Mouse (Mus musculus) heart, postnatal 25 days (tissue): ENCODE results near the gene Sash3. TPM values are rescaled to one million over a fixed set of nuclear protein-coding genes. Genes with fewer than 3 reads are reported as not detected.

Experiments used
- DNase-seq: peaks from one replicate; pipeline ENCODE4 v3.0.0; 2022; ENCODE audit warnings: low spot score
- intact Hi-C: fragments of 180-260 bp; cut with DNase I; formaldehyde crosslinking; loops from one replicate; pipeline ENCODE4 v1.15.1; 2025
- total RNA-seq, 2 experiments: library from RNA; stranded (reverse); gene quantifications; 2 replicates each; pipeline ENCODE4 v1.2.3; 2021

Gene Sash3
- total RNA-seq, 2 experiments from 2014 or later: 0.84 to 1.2 TPM

DNA sequence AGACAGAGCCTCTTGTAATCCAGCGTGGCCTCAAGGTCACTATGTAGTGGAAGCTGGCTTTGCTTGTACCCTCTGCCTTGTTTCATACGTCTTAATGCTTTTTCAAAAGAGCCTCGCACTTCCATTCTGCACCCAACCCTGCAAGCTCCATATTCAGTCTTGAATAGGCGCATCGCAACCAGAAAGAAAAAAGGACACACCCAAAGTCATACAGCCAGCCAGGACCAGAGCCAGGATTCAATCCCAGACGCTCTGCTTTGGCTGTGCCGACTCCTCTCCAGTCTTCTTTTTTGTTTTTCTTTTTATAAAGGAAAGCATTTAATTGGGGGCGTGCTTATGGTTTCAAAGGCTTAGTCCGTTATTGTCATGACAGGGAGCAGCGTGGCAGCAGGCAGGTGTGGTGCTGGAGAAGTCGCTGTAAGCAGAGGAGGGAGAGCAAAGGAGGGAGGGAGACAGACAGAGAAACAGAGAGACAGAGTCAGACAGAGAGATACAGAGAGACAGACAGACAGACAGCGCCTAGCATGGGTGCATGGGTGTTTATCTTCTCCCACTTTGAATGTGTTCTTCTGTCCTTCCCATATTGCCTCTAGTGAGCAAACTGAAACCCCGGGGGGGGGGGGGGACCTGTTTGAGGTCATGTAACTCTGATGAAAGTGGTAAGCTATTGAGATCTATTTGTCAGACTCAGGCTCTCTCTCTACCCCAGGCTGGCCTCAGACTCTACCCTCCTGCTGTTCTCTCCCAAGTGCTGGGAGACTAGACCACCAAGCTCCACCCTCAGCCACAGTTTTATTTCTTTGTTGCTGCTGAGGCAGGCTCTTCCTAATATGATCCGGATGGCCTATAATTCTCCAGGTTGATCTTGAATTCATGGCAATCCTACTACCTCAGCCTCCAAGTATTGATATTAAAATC lies 6.6 kb upstream of the Sash3 start:
- intact Hi-C loops: no loop called here
- no peak for DNase-seq

DNA sequence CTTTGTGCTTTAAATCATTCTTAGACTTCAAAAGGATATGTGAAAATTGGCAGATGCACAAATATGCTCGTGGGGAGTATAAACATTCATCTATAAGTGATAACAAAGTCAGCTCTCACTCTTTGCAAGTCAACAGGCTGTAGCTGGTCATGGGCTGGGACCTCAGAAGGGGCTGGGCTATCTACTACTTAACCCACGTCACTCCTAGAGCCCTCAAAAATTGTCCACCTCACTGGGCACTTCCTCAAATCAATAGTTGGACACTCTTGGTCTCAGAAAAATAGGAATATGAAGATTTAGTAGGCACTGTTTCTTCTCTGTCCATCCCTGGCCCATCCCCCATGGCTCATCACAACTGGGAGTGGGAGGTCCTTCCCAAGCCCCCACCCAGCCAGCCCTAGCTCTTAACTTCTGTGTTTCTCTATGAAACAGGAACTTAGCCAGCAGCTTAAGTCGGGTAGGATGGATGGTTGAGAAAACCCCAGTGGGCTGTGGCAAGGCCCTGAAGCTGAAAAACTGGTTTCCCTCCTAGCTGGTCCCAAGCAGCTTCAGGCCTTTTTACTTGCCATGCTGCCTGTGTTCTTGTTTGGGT lies 5.9 kb upstream of the Sash3 start:
- no peak for DNase-seq
- intact Hi-C loops: no loop called here

- no peak for DNase-seq
- intact Hi-C loops: no loop called here
Observed at GRCm38 (mm10) chrX:48141481-48141880, 4.8 kb upstream of the Sash3 start.

DNA sequence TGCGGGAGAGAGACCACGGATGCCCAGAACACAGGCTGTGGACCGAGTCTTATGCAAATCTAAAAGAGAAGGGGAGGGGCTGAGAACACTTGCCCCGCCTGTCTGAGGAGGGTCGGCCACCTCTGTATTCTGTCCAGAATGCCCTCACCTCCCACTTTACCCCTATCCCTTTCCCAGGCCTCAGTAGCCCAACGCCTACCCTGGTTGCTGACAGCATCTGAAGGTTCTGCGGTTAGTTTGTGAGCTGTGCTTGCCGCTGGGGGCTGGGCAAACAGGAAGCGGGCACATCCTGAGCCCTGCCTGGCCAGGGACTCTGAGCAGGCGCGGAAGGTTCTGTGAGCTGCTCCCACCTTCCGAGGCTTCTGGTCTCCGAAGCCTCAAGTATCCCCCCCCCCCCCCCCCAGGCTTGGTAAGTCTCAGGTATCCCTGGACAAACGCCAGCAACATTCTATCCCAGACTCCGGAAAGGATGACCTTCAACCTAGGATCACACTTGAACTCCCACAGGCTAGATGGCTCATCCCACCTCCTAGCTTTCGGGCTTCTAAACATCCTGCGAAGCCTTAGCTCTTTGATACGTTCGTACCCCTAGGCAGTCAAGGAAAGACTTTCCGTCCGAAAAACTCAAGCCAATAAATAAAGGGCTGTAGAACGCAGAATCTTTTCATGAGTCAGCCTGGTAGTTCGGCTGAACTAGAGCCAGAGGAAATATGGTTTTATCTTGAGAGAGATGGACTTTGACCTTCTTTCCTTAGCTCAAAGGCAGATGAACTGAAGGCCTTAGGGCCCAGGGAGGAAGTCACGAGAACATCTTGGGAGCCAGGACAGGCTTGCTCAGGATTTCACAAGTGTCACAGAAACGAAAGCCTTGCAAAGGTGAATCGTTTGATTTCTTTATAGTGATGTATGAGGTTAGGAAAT lies 2.6 kb upstream of the Sash3 start:
- DNase-seq: no peak
- intact Hi-C loops: no loop called here

DNA sequence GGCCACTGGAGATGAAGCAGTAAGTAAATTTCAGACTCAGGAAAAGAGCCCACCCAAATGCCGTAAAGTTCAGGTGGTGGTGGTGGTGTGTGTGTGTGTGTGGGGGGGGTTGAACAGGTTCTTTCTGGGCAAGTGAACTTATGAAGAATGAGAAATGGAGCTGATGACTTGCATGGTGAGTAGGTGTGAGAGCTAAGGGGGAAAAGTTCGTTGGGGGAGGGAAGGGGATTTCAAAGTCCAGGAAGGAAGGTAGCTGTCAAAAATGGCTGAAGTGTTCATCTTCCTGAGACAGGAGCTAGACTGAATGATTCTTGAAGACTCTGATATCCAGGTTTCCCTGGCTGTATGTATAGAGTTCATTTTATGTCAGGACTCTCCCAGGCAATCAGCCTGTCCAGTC lies 990 bp downstream of the Sash3 start:
- intact Hi-C loops: no loop called here
- DNase-seq: no peak

DNA sequence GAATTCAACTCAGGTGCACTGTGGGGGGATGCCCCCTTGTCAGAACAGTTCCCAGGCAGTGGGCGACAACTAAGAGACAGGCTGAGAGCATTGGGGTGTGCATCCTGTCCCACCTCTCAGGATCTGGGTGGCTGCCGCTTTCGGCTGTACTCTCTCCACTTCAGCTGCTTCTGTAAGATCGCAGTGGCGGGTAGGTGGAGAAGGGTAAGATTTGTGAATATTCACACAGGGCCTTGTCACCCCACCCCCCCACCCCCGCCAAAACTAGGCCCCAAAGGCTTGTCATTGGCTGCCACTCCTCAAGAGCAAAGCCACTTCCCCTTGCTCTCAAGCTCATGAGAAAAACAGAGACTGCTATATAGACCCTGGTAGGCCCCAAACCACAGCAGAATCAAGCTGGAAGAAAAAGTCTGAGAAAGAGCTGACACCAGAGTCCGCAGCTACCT lies 1.5 kb downstream of the Sash3 start:
- intact Hi-C loops: no loop called here
- no peak for DNase-seq

DNA sequence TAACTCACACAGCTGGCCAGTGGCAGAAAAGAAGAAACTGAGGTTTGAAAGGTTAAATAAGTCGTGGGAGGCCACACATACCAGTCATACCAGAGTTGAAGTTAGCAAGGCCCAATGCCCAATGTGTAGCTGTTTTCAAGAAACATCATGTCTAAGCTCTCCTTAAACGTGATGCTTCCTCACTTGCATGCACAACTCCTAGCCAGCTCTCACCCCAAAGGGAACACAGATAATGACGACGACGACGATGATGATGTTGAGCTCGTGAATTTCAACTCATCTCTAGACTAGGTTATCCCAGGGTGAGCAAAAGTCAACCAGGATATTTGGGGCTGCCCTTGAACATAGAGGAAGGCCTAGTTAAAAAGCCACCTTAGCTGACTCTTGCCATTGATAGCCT lies 5.9 kb downstream of the Sash3 start:
- intact Hi-C loops: no loop called here
- no peak for DNase-seq

GRCm38 (mm10) chrX:48153414-48153813 lies 7.2 kb downstream of the Sash3 start:
- intact Hi-C loops: no loop called here
- DNase-seq: no peak

DNA sequence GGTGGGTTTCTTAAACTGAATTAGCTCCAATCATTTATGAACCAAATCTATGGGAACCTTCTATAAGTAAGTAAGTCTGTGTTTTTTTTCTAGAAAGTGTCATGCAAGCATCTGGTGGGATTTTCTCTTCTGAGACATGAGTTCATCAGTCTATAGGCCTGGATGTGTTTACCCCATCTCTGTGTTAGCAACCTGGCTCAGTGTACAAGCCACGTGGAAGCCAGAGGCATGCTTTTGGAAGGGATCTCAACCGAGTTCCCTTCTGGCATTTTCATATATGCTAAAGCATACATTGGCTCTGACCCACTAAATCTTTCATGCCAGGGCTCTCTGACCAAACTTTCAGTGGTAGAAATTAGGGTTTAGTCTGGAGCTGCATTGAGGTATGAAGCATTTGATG lies 7.7 kb downstream of the Sash3 start:
- intact Hi-C loops: no loop called here

DNA sequence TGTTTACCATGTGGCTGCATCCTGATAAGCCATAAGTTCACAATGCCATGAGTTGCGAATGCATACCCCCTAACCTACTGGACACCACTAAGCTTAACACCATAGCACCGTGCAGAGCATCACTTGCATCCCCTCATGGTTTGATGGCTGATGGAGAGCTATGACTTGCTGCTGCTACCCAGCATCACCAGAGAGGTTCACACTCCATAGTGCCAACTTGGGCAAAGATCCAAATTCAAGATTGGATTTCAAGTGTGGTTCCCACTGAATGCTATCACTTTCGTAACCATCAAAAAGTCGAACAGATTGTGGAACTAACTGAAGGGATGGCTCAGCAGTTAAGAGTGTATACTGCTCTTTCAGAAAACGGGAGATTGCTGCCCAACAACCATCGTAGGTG lies 9.3 kb downstream of the Sash3 start:
- DNase-seq: no peak
- intact Hi-C loops: no loop called here

More for the DNA sequence above, 7.7 kb downstream of the Sash3 start:
- DNase-seq: no peak

DNA sequence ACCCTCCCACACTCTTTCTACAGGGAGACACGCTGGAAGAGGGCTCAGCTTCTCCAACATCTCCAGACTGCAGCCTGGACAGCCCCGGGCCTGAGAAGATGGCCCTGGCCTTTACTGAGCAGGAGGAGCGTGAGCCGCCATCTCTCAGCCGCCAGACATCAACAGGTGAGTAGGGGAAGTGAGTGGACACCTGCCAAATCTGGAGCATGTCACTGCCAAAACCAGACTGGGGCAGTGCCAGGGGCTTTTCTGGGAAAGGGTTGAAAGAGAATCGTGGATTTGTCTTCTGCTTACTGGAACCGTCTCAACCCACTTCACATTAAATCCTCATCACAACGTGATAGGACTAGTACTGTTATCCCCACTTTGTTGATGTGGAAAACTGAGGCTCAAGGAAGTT lies 11.2 kb downstream of the Sash3 start:
- DNase-seq: no peak
- intact Hi-C loops: no loop called here

DNA sequence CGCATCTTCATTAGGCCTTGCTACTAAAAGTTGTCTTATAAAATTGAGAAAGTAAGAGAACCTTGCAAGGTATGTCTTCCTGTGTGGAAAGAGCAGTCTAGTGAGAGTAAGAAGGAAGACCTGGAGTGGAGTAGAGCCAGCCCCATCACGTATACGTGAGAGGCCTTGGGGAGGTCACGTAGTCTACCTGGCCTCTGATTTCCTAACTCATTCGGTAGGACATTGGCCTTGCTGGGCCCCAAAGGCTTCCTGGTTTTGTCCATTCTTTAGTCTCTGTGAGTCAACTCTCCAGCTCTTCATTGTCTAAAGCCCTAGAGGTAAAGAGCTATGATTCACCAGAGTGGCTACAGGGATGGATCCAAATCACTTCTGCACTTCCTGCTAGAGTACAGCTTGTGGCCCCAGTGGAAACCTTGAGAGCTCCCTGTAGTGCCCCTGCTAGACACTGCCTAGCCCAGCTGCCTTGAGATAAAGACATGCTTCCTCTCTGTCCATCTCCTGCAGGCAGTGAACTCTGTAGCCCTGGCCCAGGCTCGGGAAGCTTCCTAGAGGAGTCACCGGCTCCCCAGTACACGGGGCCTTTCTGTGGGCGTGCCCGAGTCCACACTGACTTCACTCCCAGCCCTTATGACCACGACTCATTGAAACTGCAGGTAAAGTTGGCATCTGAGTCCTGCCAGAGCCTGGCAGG lies 12.1 kb downstream of the Sash3 start:
- intact Hi-C loops: no loop called here
- no peak for DNase-seq

- no peak for DNase-seq
- intact Hi-C loops: no loop called here
Observed at GRCm38 (mm10) chrX:48169892-48170291, 23.7 kb downstream of the Sash3 start.

DNA sequence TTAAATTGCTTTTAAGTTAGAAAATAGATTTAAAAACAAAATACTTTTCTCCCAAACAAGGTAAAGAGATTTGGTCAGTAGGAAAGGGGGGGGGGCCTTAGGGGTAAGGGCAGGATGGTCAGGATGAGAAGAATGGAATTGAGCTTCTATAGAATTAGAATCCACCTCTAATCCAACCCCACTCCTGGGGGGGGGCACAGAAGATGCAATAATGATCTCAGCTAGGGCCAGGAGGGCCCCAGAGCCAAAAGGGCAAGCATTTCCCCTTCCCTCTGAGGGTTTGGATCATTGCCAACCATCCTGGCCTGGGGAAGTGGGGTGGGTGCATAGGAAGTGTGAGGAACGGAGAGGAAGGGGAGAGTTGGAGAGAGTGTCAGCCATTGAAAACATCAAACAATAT lies 24.1 kb downstream of the Sash3 start:
- DNase-seq: no peak
- intact Hi-C loops: no loop called here

DNA sequence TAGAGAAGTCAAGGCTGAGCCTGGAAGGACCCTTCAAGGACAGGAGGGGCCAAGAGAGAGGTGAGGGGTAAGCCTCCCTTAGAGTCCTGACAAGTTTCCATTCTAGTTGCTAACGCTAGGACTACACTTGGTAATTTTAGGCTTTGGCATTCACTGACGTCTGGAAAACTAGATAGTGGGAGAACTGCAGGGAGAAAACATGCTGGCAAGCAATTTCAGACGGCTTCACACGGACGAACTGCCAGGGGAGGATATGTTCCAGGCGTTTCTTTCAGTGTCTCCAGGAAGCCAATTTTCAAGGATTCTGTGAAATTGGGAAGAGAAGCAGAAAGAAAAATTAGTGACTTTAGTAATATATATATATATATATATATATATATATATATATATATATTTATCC lies 35.6 kb downstream of the Sash3 start:
- intact Hi-C loops: no loop called here
- no peak for DNase-seq

- DNase-seq: no peak
- intact Hi-C loops: no loop called here
Observed at GRCm38 (mm10) chrX:48184703-48185102, 38.5 kb downstream of the Sash3 start.

DNA sequence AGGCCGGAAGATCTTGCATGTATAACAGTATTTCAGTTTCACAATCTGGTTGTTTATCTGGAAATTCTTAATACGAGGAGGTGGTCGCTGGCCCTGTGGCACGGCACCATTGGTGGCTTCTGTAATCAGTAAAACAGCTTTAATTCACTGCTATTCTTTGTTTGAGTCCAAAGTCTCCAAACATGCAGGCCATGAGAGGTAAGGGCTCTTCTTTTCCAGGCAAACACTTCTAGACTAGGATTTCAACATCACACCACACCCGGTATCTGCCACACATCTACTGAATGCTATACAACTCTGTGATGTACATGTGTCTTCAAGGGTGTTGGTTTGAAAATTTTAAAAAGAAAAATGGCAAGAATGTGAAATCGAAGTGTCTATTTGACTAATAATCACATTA lies 45.0 kb downstream of the Sash3 start:
- intact Hi-C loops: loop anchor here (10.0 kb wide), 1 partner anchor 204 kb away; no protein-coding TSS in a partner anchor
- no peak for DNase-seq

DNA sequence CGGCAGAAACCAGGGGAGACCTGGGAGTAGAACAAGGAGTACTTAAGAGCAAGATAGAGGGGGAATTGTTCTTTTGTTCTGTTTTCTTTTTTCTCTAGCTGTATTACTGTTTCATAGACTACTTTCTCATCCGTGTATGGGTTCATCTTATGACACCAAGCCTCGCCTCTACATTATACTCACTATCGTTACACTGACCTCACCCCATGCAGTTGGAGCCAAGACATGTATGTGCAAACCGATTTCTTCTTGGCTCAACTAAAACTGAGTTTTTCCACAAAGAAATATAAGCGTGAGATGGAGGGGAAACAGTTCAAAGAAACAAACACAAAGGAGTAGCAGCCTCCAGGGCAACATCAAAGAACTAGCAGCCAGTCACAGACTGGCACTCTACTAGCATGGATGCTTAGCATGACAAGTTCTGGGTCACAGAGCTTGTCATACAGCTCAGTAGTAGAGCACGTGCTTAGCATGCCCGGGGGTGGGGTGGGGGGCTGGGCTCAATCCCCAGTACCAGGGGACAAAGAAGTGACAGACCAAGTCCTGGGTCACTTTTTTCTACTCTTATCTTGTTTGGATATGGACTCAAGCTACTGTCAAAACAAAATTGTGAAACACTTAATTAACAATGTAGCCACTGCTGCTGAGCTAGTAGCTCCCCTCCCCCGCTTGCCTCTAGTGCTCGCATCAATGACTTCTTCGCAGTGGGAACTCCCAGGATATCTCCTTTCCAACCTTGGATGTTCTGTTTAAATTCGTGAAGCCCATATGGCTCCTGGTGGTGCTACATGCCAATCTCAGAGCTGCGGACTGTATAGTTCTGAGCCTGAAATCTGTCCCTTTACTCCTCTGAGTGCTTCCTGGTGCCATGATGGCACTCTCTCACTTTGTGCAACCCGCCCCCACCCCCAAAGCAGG lies 47.3 kb downstream of the Sash3 start:
- intact Hi-C loops: loop anchor here (10.0 kb wide), 1 partner anchor 201 kb away; no protein-coding TSS in a partner anchor
- no peak for DNase-seq

- intact Hi-C loops: loop anchor here (10.0 kb wide), 1 partner anchor 197 kb away; no protein-coding TSS in a partner anchor
- DNase-seq: no peak
Observed at GRCm38 (mm10) chrX:48197856-48198255, 51.6 kb downstream of the Sash3 start.
